12 mouse cellular contexts compared by ENCODE assay signal in the genomic region with DNA sequence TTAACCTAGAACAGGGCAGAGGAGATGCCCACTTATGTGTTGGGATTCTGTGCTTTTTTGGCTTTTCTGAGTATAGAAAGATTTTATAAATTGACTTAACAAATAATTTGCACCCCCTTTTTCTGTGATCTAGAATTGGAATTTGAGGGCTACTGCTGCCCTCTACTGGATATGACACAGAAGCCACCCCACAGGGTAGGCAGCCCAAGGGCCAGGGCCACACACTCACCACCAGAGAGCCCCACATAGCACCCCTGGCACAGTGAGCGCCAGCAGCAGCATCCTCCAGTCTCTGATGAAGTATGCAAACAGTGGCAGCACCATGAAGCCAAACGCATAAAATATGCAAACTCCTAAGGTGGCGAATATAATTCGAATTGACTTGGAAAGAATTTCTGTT. TPM values are rescaled to one million over a fixed set of nuclear protein-coding genes. Genes with fewer than 3 reads are reported as not detected.
A peak's percentile ranks its signal among the peaks of the same experiment; 100 is the strongest.
DNase-seq lines count a peak whose midpoint lies in the region; ATAC-seq lines count a peak whose summit lies in the region.
"Had no signal": no experiment of that assay in that cellular context is flagged by ENCODE, and none has a peak within 500 bp of the region (broad histone marks: within the 10 kb centered on the region; RNA-seq: fewer than 3 reads in every experiment).

No protein-coding gene starts in this region.

- H3K9me3 ChIP-seq in kidney, embryonic 14.5 days (ENCODE audit: control insufficient read depth, low read length): no peaks in the 10 kb centered on the region
- no peaks in the 10 kb centered on the region for H3K9me3 ChIP-seq in forebrain, embryonic 14.5 days (replicated peaks; ENCODE audit: control insufficient read depth, low read length)
- H3K9me3 ChIP-seq: embryonic facial prominence, embryonic 10.5 days; limb, embryonic 15.5 days had no signal

- WGBS in kidney, embryonic 14.5 days: 83% methylated on average over 4 of the region's 4 CpGs
- 73% methylated on average over 4 of the region's 4 CpGs for WGBS in forebrain, embryonic 14.5 days

- no peak overlapping the region for H3K9ac ChIP-seq in kidney, embryonic 14.5 days (ENCODE audit: low read depth, low read length)
- no peak overlapping the region for H3K9ac ChIP-seq in forebrain, embryonic 14.5 days (ENCODE audit: low read length)
- H3K9ac ChIP-seq: limb, embryonic 15.5 days had no signal

- H3K27ac ChIP-seq in kidney, embryonic 14.5 days (ENCODE audit: low read depth, low read length): no peak overlapping the region
- no peak overlapping the region for H3K27ac ChIP-seq in forebrain, embryonic 14.5 days (ENCODE audit: low read depth, low read length)
- H3K27ac ChIP-seq: embryonic facial prominence, embryonic 10.5 days; limb, embryonic 15.5 days had no signal

- no peak overlapping the region for H3K4me2 ChIP-seq in kidney, embryonic 14.5 days (replicated peaks; ENCODE audit: low read depth, low read length)
- no peak overlapping the region for H3K4me2 ChIP-seq in forebrain, embryonic 14.5 days (ENCODE audit: low read length)
- H3K4me2 ChIP-seq: limb, embryonic 15.5 days had no signal

- H3K4me3 ChIP-seq in kidney, embryonic 14.5 days (ENCODE audit: low read length): no peak overlapping the region
- H3K4me3 ChIP-seq in forebrain, embryonic 14.5 days (ENCODE audit: low read depth, low read length): no peak overlapping the region
- H3K4me3 ChIP-seq: embryonic facial prominence, embryonic 10.5 days; limb, embryonic 15.5 days had no signal

- 0 out of 2 replicates have a peak, but pooled peaks cover 9% of the 10 kb centered on the region for H3K36me3 ChIP-seq in kidney, embryonic 14.5 days (ENCODE audit: control insufficient read depth, insufficient read depth, low read length)
- 0 out of 2 replicates have a peak, but pooled peaks cover 4% of the 10 kb centered on the region for H3K36me3 ChIP-seq in splenic B cell, adult 2 months (ENCODE audit: control insufficient read depth, insufficient read depth, low read length, poor library complexity, severe bottlenecking)
- no peaks in the 10 kb centered on the region for H3K36me3 ChIP-seq in forebrain, embryonic 14.5 days (ENCODE audit: control insufficient read depth, insufficient read depth, low read length)

- H3K4me1 ChIP-seq in kidney, embryonic 14.5 days (ENCODE audit: control insufficient read depth, insufficient read depth, low read length): no peaks in the 10 kb centered on the region
- no peaks in the 10 kb centered on the region for H3K4me1 ChIP-seq in forebrain, embryonic 14.5 days (ENCODE audit: control insufficient read depth, insufficient read depth, low read length)
- H3K4me1 ChIP-seq: embryonic facial prominence, embryonic 10.5 days; limb, embryonic 15.5 days had no signal

- no peak for ATAC-seq in kidney, embryonic 14.5 days (ENCODE audit: low FRiP score, low TSS enrichment)
- ATAC-seq in forebrain, embryonic 14.5 days: no peak

- peak; percentile 21 for DNase-seq in kidney, postnatal 14 days
- peak; percentile 63 for DNase-seq in CD4-positive, CD25-positive, alpha-beta regulatory T cell, adult 2 months (ENCODE audit: low read depth, low spot score)
- DNase-seq in T-cell, adult 2 months (ENCODE audit: low spot score): peak; percentile 52
- peak; percentile 55 for DNase-seq in splenic B cell, adult 2 months (ENCODE audit: low read depth, low spot score)
- DNase-seq in cerebellum, postnatal 4 days (ENCODE audit: low spot score in 2 of 2): no peak
- no peak for DNase-seq in forebrain, embryonic 14.5 days (ENCODE audit: low spot score)
- DNase-seq: gastrocnemius, postnatal 14 days; kidney, adult 8-10 months; right cerebral cortex, postnatal 14 days had no signal

- no peaks in the 10 kb centered on the region for H3K27me3 ChIP-seq in kidney, embryonic 14.5 days (ENCODE audit: control insufficient read depth, insufficient read depth, low read length)
- H3K27me3 ChIP-seq in splenic B cell, adult 2 months (ENCODE audit: control insufficient read depth, insufficient read depth, low read length, poor library complexity, severe bottlenecking): no peaks in the 10 kb centered on the region
- no peaks in the 10 kb centered on the region for H3K27me3 ChIP-seq in forebrain, embryonic 14.5 days (replicated peaks; ENCODE audit: control insufficient read depth, insufficient read depth, low read length)
- H3K27me3 ChIP-seq: limb, embryonic 15.5 days had no signal

RNA-seq across cellular contexts. Expression of a gene that starts 15.7 kb away (rescaled TPM):
- 1.1 TPM in 2 replicates for polyA plus RNA-seq in kidney, embryonic 14.5 days (2014; fragmentation: Nextera tagmentation; extraction: Ambion mirVana)
- not detected in 2 replicates for polyA plus RNA-seq in forebrain, embryonic 14.5 days (2014; fragmentation: Nextera tagmentation; extraction: Ambion mirVana)
- polyA plus RNA-seq: embryonic facial prominence, embryonic 10.5 days had no signal

RNA-seq across cellular contexts. Expression of a gene that starts 16.8 kb away (rescaled TPM):
- 8.6 and 12.9 TPM in 2 replicates for polyA plus RNA-seq in kidney, embryonic 14.5 days (2014; fragmentation: Nextera tagmentation; extraction: Ambion mirVana)
- polyA plus RNA-seq in forebrain, embryonic 14.5 days (2014; fragmentation: Nextera tagmentation; extraction: Ambion mirVana): 11.1 TPM in 2 replicates

Comparison
In these comparisons a context has a peak if more than half of its experiments do, and no peak if none do; other contexts are left out.
1. DNase-seq: peak in kidney, postnatal 14 days (single experiment), CD4-positive, CD25-positive, alpha-beta regulatory T cell, adult 2 months (single experiment), T-cell, adult 2 months (single experiment) and splenic B cell, adult 2 months (single experiment); none in cerebellum, postnatal 4 days (0 of 2) and forebrain, embryonic 14.5 days (single experiment).